Mouse (Mus musculus) urinary bladder, adult 18-20 months (tissue): ENCODE measurements around the gene Osgin1.

ENCODE experiments used
- DNase-seq, 2 experiments: peaks; one replicate each; pipeline ENCODE4 v3.0.0; 2022; ENCODE audit warnings: low spot score in 2 of 2, mixed read lengths in 2 of 2

Osgin1 gene

DNA sequence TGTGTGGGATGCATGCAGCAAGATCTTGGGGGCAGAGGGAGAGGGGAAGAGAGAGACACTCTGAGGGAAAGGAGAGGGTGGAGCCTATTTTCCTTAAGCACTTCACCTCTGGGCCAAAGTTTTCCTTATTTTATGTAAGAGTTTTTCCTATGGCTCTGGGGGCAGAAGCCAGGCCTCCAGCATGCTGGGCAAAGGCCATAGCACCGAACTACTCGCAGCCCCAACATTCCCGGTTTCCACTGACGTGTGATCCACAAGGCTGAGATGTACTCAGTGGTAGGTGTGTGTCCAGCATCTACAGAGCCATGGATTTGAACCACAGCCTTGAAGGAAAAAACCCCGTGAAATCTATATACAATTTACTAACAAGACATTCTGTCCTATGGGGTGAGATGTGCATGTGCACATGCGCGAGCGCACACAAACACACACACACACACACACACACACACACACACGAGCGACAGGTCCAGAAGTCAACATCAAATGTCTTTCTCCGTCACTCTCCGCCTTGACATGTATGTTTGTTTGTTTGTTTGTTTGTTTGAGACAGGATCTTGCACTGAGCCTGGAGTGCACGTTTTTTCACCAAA lies at the start of gene Osgin1:
TSS of gene Osgin1 (plus strand) at position 543 of the 593 bp plus-strand sequence.
- DNase-seq = no peak

DNA sequence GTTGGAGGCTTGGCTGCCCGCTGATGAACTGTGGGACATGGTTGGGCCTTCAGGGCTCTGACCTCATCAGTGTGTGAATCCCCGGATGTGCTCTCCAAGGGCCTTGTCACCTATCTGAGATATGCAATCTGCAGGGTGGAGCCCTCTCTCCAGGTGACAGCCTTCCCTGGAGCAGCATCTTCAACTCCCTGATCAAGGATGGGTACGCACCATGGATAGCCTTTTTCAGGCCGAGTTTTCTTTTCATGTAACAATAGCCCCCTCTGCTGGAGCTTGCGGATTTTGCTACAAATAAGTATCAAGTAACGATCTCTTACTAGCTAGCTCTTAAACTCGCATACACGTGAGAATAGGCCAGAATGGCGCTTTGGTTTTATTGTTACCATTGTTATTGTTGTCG lies 49.4 kb upstream of the Osgin1 start:
- peak in 1 of 2 experiments; percentile 55 for DNase-seq

DNA sequence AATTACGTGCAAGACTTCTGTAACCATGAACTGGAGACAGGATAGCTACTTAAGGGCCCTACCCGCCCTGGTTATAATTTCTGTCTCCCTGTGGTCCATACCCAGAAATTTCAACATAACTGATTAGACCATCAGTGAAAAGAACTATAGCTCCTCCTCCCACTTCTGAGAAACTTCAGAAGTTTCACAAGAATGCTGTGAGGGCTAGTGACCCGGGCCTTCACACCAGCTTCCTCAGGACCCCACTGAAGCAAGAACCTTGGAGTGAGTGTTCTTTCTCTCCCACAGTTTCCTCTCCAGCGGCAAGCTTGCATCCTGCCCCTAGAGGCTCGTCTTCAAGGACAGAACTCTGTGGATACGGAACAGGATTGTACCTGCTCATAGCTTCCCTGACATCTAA lies 48.1 kb upstream of the Osgin1 start:
- no peak for DNase-seq

DNA sequence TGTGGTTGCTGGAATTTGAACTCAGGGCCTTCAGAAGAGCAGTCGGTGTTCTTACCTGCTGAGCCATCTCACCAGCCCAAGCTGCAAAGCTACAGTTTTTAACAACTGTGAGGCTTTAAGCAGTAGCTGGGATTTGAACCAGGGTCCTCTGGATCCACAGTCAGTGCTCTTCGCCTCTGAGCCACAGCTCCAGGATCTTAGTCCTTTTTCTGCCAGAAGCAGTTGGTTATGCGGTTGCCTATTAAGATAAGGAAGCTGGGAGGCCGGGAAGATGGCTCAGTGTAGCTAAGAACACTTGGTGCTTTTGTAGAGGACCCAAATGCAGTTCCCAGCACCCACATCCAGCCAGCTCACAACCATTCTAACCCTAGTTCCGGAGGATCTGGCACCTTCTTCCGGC lies 46.9 kb upstream of the Osgin1 start:
- no peak for DNase-seq

DNA sequence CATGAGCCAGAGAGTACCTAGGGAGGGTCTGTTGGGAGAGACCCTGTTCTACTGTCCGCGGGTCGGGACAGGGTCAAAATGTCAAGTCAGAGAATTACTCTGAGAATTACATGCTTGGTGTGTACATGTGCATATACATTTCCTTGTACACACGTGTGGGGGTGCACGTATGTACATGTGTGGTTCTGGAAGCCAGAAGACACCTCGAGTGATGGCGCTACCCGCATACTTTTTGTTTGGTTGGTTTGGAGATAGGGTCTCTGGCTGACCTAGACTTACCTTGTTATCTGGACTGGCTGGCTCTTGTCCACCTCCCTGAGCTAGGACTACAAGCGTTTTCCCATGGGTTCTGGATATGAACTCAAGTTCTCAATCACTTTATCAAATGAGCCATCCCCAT lies 39.8 kb upstream of the Osgin1 start:
- no peak for DNase-seq

DNA sequence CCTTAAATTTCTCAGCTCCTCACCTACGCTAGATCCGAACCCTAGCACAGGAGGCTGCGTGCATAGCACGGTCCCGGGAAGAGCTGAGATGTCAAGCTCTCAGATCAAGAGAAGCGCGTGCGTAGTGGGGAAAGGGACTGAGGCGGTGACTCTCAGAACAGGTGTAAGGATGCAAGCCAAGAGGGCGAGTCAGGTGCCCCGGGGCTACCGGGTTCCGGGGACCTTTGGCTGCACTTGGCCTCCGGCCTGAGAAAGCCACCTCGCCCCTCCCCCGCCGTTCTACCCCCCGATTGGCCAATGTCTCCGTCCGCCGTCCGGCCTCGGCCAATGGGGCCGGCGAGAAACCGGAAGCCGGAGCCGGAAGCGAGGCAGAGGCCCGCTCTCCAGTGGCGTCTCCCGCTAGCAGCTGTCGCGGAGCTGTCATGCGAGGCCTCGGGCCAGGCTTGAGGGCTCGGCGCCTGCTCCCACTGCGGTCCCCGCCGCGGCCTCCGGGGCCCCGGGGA lies 39.3 kb upstream of the Osgin1 start, which contains the start of gene Mlycd:
TSS of gene Mlycd (plus strand) at position 355 of the 503 bp plus-strand sequence.
- DNase-seq = peak; percentile 92

DNA sequence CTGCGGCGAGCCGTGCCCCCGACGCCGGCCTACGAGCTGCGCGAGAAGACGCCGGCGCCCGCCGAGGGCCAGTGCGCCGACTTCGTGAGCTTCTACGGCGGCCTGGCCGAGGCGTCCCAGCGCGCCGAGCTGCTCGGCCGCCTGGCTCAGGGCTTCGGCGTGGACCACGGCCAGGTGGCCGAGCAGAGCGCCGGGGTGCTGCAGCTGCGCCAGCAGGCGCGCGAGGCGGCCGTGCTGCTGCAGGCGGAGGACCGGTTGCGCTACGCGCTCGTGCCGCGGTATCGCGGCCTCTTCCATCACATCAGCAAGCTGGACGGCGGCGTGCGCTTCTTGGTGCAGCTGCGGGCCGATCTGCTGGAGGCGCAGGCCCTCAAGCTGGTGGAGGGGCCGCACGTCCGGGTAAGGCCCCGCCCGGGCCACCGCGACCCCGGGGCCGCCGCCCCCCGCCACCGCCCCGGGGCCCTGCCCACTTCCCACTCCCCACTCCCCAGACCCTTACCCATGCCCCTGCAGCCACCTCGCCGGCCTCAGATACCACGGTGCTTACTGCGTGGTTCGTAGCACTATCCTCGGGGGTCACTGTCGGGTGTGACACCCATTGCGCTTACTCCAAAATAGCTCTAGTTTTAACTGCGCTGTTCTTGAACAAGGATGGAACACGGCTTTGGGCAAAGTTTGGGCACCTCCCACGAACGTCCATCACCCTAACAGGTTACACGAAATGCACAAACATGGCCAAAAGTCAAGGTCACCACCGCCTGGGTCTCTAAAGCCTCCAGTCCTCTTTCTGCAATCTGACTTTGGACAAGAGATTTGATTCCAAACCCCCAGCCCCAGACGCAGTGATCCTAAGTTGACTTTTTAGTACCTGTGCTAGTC lies 38.6 kb upstream of the Osgin1 start:
- no peak for DNase-seq

DNA sequence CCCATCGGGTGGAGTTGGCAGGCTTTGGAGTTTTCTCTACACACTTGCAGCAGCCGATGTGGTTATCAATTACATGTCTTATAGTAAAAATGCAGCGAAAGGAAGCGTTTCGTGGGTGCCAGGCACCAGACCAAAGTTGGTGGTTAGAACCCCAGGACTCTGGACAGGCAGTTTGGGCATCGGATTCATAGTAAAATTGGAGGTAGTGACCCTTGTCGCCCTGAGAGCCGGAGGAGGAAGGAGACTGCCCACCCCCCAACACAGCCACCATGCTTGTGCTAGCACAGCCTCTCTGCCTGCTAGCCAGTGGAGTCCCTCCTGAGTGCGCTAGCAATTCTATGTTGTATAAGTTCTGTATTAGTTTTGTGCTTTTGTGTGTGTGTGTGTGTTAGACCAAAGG lies 35.4 kb upstream of the Osgin1 start:
- DNase-seq = no peak

DNA sequence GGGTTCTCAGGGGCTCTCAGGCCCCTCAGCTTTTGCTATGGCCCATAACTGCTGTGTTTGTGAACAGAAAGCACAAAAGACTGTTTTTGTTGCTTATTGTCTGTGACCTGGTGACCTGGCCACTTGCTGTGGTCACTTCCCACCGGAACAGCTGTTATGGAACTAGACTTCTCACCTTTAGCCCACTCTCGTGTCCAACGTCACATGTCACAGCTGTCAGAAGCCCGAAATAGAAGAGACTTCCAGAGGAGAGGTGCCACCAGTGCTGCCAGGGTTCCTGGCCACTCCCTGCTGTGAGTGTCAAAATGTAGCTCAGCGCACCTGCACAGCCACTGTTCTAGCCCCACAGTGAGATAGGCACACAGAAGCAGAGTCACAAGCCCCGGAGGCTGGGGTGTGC lies 34.7 kb upstream of the Osgin1 start:
- DNase-seq = no peak

DNA sequence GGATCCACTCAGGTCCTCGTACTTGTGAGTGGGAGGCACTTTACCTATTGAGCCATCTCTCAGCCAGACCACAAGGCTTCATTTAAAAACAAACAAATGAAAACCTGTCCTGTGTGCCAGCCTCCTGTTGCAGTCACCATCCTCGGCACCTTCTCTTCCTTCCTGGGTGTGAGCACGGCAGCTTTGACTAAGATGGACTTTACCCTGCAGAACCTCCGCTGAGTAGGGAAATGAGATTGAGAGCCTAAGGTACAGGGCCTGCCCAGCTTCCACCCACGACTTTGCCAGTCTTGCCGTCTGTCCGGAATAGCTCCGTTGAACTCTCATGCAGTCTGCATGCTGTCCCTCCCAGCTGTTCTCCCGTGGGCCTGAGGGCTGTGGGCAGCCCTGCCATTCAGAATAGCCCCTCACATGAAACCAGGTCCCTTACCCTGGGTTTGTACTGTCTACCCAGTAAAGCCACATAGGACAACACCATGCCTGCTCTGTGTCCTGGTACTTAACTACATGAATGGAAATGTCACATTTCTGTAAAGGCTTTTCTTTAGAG lies 33.7 kb upstream of the Osgin1 start:
- DNase-seq = no peak

DNA sequence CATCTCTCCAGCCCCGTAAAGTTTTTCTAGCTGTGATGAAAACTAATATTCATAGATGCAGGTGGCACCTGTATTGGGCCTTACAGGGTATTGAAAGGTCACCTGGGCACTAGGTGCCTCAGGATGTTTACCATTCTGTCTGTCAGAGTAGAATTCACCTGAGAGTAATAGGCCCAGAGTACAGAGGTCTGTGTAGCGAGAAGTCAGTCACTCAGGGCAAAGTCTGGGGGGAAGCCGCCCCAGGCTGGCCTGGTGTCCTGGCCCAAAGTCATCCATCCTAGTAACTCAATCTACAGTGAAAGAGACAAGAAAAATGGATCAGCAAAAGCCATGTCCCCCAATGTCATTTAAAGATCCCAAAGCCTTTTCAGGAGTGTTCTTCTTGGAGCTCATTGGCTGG lies 33.0 kb upstream of the Osgin1 start:
- no peak for DNase-seq

DNA sequence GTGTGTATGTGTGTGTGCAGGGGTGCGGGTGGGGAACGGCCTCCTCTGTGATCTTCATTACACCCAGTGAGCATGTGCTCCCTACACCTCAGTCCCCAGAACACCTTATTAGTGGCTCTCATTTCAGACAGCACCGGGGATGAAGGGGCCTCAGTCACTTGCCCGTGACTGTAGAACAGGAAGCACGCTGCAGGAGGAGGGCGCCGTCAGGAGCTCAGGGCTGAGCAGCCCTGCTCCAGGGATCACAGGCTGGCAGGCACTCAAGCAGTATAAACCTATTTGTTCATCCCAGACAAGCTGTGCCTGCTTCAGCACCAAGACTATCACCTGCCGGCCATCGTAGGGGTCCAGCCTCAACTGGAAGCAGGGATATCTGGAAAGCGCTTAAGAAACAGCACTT lies 30.0 kb upstream of the Osgin1 start:
- DNase-seq = no peak

DNA sequence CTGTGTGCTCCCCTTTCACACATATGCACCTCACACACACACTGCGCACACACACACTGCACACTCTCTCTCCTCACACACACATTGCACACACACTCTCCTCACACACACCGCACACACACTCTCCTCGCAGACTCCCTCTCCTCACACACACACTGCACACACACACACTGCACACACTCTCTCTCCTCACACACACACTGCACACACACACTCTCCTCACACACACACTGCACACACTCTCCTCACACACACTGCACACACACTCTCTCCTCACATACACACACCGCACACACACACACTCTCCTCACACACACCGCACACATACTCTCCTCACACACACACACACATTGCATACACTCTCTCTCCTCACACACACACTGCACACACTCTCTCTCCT lies 29.3 kb upstream of the Osgin1 start:
- no peak for DNase-seq

DNA sequence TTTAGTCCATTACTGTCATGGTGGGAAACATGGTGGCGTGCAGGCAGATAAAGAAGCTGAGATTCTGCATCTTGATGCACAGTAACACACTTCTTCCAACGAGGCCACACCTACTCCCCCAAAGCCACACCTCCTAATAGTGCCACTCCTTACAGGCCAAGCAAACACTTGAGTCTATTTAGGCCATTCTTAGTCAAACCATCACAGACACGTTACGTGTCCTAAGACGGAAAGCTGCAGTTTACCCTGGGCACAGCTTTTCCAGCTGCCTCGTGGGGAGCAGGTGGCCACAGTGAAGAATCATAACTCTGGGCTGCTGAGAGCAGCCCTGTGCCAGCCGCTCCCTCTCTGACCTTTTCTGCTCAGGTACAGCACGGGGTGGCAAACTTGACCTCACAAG lies 25.6 kb upstream of the Osgin1 start:
- DNase-seq = no peak

DNA sequence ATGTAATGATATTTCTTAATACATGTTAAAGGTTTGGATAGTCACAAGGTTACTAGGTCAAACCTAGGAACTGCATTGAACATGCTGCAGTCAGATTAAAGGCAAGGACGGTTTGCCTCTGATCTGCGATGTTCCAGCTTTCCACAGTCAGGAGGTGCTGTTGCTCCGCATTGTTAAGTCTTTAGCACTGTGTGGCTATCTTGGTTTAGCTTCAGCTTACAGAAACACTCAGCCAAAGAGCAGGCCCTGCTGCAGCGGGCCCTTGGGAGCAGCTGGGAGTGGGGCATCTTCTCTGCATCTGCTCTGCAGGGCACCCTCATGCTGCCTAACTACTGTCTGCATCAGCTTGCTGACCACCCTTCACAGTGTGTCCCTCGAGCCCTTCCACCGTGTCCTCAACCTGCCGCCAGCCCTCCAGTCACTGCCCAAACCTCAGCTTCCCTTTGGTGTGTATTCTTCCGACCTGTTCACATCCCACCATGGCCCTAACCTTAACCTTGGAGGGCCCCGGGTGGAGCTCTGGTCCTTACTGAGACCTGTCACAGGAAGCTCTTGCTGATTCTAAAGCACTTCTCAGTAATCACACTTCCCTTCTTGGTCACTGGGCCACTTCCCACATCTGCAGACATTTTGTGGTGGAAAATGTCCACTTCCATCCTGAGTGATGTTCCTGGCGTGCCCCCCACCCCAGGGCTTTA lies 21.7 kb upstream of the Osgin1 start:
- no peak for DNase-seq

DNA sequence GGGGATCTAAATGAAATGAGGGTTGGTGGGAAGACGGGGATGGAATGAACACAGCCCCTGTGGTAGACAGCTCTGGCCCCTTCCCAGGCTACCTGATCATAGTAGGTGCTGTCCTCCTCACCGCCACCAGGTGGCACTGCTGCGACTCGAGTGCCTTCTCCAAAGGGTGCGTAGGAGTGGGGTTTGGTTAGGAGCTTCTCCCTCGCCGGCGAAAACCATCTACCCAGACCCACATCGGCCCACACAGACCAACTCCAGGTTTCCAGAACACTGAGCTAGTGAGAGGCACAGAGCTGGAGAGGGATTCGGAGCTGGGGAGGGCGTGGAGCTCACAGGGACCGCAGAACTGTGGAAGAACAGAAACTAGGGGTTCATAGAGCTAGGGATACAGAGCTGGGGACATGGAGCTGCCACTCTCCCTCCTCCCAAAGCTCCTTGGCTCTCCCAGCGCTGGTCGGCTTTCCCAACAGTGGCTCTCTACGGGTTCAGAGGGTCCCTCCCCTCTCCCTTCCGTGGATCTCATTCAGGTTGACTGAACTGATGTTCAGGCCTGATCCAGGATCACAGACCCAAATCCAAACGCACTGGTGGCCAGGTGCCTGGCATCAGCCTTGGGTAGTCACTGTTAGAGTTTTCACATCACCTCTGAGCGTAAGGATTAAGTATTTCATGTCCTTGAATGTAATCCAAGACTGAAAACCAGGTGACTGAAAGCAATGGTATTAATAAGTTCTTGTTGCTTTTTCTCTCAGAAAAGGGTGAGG lies 21.0 kb upstream of the Osgin1 start:
- no peak for DNase-seq

DNA sequence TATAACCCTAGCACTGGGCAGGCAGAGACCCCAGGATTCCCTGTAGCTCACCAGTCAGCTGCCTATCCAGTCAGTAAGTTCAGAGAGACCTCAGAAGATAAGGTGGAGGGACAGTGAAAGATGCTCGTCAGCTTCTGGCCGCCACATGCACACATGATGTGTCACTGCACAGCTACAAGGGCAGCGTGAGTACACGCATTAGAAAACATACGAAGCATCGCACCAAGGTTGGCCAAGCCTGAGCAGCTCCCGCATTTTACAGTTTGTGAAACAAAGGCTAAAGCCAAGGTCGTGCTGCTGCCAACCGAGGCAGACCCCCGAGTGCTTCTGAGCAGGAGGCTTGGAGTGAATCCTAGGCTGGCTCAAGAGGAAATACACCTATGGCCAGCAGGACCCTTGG lies 20.3 kb upstream of the Osgin1 start:
- DNase-seq = no peak

DNA sequence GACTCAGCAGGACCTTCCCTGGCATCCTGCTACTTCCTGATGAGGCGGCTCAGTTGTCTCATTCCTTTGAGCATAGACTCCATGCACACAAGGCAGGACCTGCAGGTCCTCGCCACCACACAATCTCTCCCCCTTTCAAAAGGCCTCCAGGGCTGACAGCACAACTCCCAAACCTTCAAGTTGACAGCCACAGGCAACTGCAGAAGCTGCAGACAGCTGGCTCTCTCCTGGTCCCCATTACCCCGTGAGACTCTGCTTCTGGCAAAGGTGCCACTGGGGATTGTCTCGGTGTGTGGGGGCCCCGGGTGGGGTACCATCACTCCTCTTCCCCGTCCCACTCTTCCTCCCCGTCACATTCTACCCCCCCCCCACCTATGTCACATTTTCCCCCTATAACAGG lies 13.6 kb upstream of the Osgin1 start:
- DNase-seq = no peak

DNA sequence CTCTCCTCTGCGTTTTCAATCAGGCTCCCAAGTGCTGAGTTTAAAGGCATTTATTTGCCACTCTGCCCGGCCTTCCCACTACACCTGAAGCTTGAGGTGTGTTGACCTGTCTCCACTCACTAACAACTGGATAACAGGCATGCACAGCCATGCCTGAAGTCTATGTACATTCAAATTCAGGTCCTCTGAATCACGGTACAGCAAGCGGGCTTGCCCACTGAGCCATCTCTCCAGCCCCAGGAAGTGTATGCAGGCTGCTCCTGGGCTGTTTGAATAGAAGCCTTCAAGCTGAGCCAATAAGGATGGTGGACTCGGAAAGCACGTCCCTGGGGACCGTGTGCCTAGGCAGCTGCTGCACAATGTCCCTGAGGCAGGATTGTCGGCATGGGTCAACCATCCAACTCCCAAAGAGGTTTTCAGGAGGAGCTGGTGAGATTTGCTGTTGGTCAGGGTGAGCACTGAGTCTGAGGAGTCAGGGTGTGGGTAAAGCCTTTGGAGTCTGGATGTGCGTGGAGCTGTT lies 12.3 kb upstream of the Osgin1 start:
- no peak for DNase-seq

DNA sequence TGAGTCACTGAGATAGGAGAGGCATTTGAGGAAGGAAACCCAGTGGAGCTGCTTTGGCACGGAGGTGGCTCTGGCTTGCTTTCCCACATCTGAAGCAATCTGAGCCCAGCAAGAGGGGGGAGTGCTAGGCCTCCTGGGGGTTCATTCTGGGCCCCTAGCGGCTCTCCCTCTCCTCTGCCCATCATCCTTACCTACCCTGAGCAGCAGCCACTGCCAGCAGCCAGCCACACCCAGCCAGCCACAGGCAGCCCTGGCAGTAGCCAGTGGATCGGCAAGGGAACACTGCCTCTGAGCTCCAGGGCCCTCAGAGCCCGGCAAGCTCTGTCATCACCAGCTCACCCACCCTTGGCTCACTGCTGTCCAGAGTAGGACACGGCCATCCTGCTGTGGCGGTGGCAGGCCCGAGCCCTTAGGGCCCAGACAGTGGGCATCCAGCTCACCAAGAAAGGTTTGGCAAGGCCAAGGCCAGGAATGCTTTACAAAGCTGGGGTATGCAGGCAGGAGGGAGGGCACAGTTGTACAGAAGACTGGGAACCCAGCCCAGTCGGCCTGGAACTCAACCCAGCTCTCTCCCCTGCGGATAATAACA lies 11.7 kb upstream of the Osgin1 start:
- DNase-seq = no peak

DNA sequence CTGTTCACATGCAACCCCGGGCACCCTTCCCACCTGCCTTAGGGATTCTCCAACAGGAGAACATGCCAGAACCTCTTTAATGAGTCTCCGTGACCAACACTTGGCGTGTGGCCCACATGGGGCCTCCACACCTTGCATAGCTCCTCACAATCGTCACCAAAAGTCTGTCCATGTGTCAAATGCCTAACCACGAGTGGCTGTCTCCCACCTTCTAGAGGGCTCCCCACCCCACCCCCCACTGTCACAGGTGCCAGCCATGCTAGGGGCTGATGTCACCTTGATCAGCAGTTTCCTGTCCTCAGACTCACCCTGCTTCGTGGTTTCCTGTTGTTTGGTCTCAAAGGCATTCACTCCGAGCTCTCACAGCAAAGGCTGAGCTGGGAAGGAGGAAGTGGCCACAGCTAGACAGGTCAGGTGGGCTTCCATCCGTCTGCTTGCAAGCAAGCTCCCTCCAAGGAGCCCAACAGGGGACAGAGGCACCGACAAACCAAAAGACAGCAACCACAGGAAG lies 10.2 kb upstream of the Osgin1 start:
- DNase-seq = no peak
